Mouse (Mus musculus) hindbrain, embryonic 12.5 days (tissue): ENCODE measurements at regions not wholly inside any gene's neighbourhood (a gene's known extent, or its start where the extent isn't known, plus 50 kb on each side); places are given as distances from the start of the nearest gene placed in this dataset. TPM values are rescaled to one million over a fixed set of nuclear protein-coding genes. Genes with fewer than 3 reads are reported as not detected.

Experiments
- ATAC-seq: fragments of 200-750 bp; cut with Nextera tagmentation; 2 replicates; pipeline ENCODE4 v1.8.0; 2017; ENCODE audit warnings: moderate TSS enrichment; ENCODE audit not compliant: low FRiP score
- H3K27ac ChIP-seq: fragments of 300-500 bp; sonication (generic); 2 replicates; pipeline ENCODE4 v1.5.1; 2016; ENCODE audit warnings: mild to moderate bottlenecking
- H3K27me3 ChIP-seq: fragments of 300-500 bp; sonication (generic); 2 replicates; pipeline ENCODE4 v1.6.1; 2016; ENCODE audit warnings: mild to moderate bottlenecking
- H3K36me3 ChIP-seq: fragments of 300-500 bp; sonication (generic); 2 replicates; pipeline ENCODE4 v1.6.1; 2016; ENCODE audit warnings: mild to moderate bottlenecking
- H3K4me1 ChIP-seq: fragments of 300-500 bp; sonication (generic); 2 replicates; pipeline ENCODE4 v1.6.1; 2016
- H3K4me2 ChIP-seq: fragments of 300-500 bp; sonication (generic); replicated peaks from 2 replicates; pipeline ENCODE4 v1.6.1; 2016; ENCODE audit warnings: mild to moderate bottlenecking
- H3K4me3 ChIP-seq: fragments of 300-500 bp; sonication (generic); 2 replicates; pipeline ENCODE4 v1.5.1; 2016; ENCODE audit warnings: mild to moderate bottlenecking
- H3K9ac ChIP-seq: fragments of 300-500 bp; sonication (generic); 2 replicates; pipeline ENCODE4 v1.6.1; 2016; ENCODE audit warnings: mild to moderate bottlenecking, moderate library complexity
- H3K9me3 ChIP-seq: fragments of 300-500 bp; sonication (generic); replicated peaks from 2 replicates; pipeline ENCODE4 v1.6.1; 2016; ENCODE audit warnings: mild to moderate bottlenecking
- WGBS: fragments of 180-500 bp; shearing (Covaris S2); methylation state at CpG from one replicate; pipeline ENCODE4 v1.1.7; 2016; 5-methylcytosine and 5-hydroxymethylcytosine counted together
- microRNA-seq: library from miRNA; unstranded; fragments of <30 nt; microRNA quantifications from one replicate; pipeline ENCODE4, GENCODE M21; 2017

GRCm38 (mm10) chr6:73366626-73367025 is 102.8 kb downstream of the 4931417E11Rik start:
- no peak for ATAC-seq
- WGBS: 80% methylated on average over 2 of the region's 2 CpGs

GRCm38 (mm10) chr6:73365306-73365705 is 104.2 kb downstream of the 4931417E11Rik start:
- peaks cover 8% of the 10 kb centered on the region; the same call in 1 of the 2 replicates for H3K27me3 ChIP-seq
- no peak for ATAC-seq

More at GRCm38 (mm10) chr6:73366626-73367025, 102.8 kb downstream of the 4931417E11Rik start:
- Histone ChIP-seq H3K9me3 (no peaks in the 10 kb centered on the region), H3K9ac (no peak overlapping the region), H3K27me3 (peaks cover 8% of the 10 kb centered on the region; the same call in 1 of the 2 replicates), H3K4me2 (no peak overlapping the region), H3K27ac (no peak overlapping the region), H3K4me3 (no peak overlapping the region), H3K36me3 (no peaks in the 10 kb centered on the region), H3K4me1 (peaks cover 5% of the 10 kb centered on the region; the same call in 1 of the 2 replicates)

GRCm38 (mm10) chr6:73334995-73335394 is 86.8 kb downstream of the Suclg1 start:
- ATAC-seq: no peak
- Histone ChIP-seq H3K4me3 (no peak overlapping the region), H3K4me1 (no peaks in the 10 kb centered on the region), H3K36me3 (no peaks in the 10 kb centered on the region), H3K27me3 (no peaks in the 10 kb centered on the region), H3K9ac (no peak overlapping the region), H3K4me2 (no peak overlapping the region), H3K27ac (no peak overlapping the region), H3K9me3 (no peaks in the 10 kb centered on the region)
- WGBS: 62% methylated on average over 6 of the region's 6 CpGs

More at GRCm38 (mm10) chr6:73365306-73365705, 104.2 kb downstream of the 4931417E11Rik start:
- Histone ChIP-seq H3K4me2 (no peak overlapping the region), H3K4me1 (peaks cover 5% of the 10 kb centered on the region; the same call in 1 of the 2 replicates), H3K9ac (no peak overlapping the region), H3K36me3 (no peaks in the 10 kb centered on the region), H3K4me3 (no peak overlapping the region), H3K27ac (no peak overlapping the region), H3K9me3 (no peaks in the 10 kb centered on the region)
- 87% methylated on average over 9 of the region's 9 CpGs for WGBS

- no peaks in the 10 kb centered on the region for H3K27me3 ChIP-seq
- WGBS: 91% methylated on average over 11 of the region's 11 CpGs
- H3K9me3 ChIP-seq: no peaks in the 10 kb centered on the region
- ATAC-seq: no peak
- H3K4me2 ChIP-seq: no peak overlapping the region
- no peaks in the 10 kb centered on the region for H3K4me1 ChIP-seq
- H3K36me3 ChIP-seq: no peaks in the 10 kb centered on the region
- H3K4me3 ChIP-seq: no peak overlapping the region
- H3K9ac ChIP-seq: no peak overlapping the region
- H3K27ac ChIP-seq: no peak overlapping the region
Measured at GRCm38 (mm10) chr6:73329666-73330065, 81.5 kb downstream of the Suclg1 start.

Small RNAs in the stretch of these regions (microRNA-seq; reads per million reads assigned to microRNA genes)
- gene Gm24370: not detected
